Mouse (Mus musculus) intestine, postnatal 0 days (tissue): Measurements from ENCODE around the gene Ogg1. TPM values are rescaled to one million over a fixed set of nuclear protein-coding genes. Genes with fewer than 3 reads are reported as not detected.
A peak's percentile ranks its signal among the peaks of the same experiment; 100 is the strongest.

Source experiments
- ATAC-seq: fragments of 200-750 bp; cut with Nextera tagmentation; 2 replicates; pipeline ENCODE4 v1.8.0; 2017; ENCODE audit warnings: mild to moderate bottlenecking, moderate TSS enrichment, moderate library complexity
- H3K27ac ChIP-seq: fragments of 300-500 bp; sonication (generic); 2 replicates; pipeline ENCODE4 v1.5.1; 2014; ENCODE audit warnings: mild to moderate bottlenecking, low read depth, low read length, moderate library complexity
- H3K27me3 ChIP-seq: fragments of 300-500 bp; sonication (generic); replicated peaks from 2 replicates; pipeline ENCODE4 v1.6.1; 2014; ENCODE audit warnings: low read length, mixed read lengths; ENCODE audit not compliant: control insufficient read depth, insufficient read depth
- H3K36me3 ChIP-seq: fragments of 300-500 bp; sonication (generic); 2 replicates; pipeline ENCODE4 v1.6.1; 2014; ENCODE audit warnings: mild to moderate bottlenecking, moderate library complexity; ENCODE audit not compliant: control insufficient read depth, insufficient read depth
- H3K4me1 ChIP-seq: fragments of 300-500 bp; sonication (generic); replicated peaks from 2 replicates; pipeline ENCODE4 v1.6.1; 2014; ENCODE audit warnings: antibody characterized with exemption, low read length, mixed read lengths; ENCODE audit not compliant: control insufficient read depth, insufficient read depth
- H3K4me2 ChIP-seq: fragments of 300-500 bp; sonication (generic); replicated peaks from 2 replicates; pipeline ENCODE4 v1.6.1; 2014; ENCODE audit warnings: low read depth, mild to moderate bottlenecking, moderate library complexity
- H3K4me3 ChIP-seq: fragments of 300-500 bp; sonication (generic); 2 replicates; pipeline ENCODE4 v1.5.1; 2014; ENCODE audit warnings: low read depth, low read length
- H3K9ac ChIP-seq: fragments of 300-500 bp; sonication (generic); 2 replicates; pipeline ENCODE4 v1.6.1; 2014; ENCODE audit warnings: mild to moderate bottlenecking, low read depth, low read length
- H3K9me3 ChIP-seq: fragments of 300-500 bp; sonication (generic); 2 replicates; pipeline ENCODE4 v1.6.1; 2016; ENCODE audit warnings: mixed run types; ENCODE audit not compliant: control insufficient read depth
- CTCF ChIP-seq: sonication (generic); IDR thresholded peaks from 2 replicates; pipeline ENCODE4 v1.5.1; 2016; ENCODE audit warnings: low read depth, mild to moderate bottlenecking, control low read depth, antibody characterized with exemption, moderate library complexity
- WGBS: fragments of 180-500 bp; shearing (Covaris S2); extraction: QIAGEN DNeasy Blood & Tissue Kit; methylation state at CpG from one replicate; pipeline ENCODE4 v1.1.7; 2014; 5-methylcytosine and 5-hydroxymethylcytosine counted together
- polyA plus RNA-seq: library from polyadenylated mRNA; unstranded; fragments of >200 nt; fragmentation: Nextera tagmentation; extraction: Ambion mirVana; gene quantifications from 2 replicates; pipeline ENCODE4 v1.2.1, GENCODE M21; 2015

The Ogg1 gene
- polyA plus RNA-seq, 1 experiment from 2014 or later, result 9.7 TPM

GRCm38 (mm10) chr6:113370194-113370929 is 43.6 kb downstream of the Ogg1 start:
- H3K4me1 ChIP-seq, result no peaks in the 10 kb centered on the region
- no peaks in the 10 kb centered on the region for H3K9me3 ChIP-seq
- no peak overlapping the region for H3K9ac ChIP-seq
- TF ChIP-seq CTCF, result no peak
- WGBS, result 51% methylated on average over 20 of the region's 20 CpGs
- peak overlapping the region; percentile 55; the same call in 1 of the 2 replicates for H3K27ac ChIP-seq
- H3K4me2 ChIP-seq, result peak overlapping the region; percentile 25
- no peaks in the 10 kb centered on the region for H3K27me3 ChIP-seq
- H3K4me3 ChIP-seq, result no peak overlapping the region
- H3K36me3 ChIP-seq, result peaks cover 67% of the 10 kb centered on the region
- peak; percentile 70 for ATAC-seq

- 87% methylated on average over 4 of the region's 4 CpGs for WGBS
- H3K4me1 ChIP-seq, result no peaks in the 10 kb centered on the region
- no peak for TF ChIP-seq CTCF
- no peak overlapping the region for H3K4me2 ChIP-seq
- no peak overlapping the region for H3K27ac ChIP-seq
- H3K27me3 ChIP-seq, result no peaks in the 10 kb centered on the region
- no peaks in the 10 kb centered on the region for H3K9me3 ChIP-seq
- no peak overlapping the region for H3K4me3 ChIP-seq
- H3K36me3 ChIP-seq, result peaks cover 62% of the 10 kb centered on the region
- no peak overlapping the region for H3K9ac ChIP-seq
- no peak for ATAC-seq
Measured at GRCm38 (mm10) chr6:113373491-113373890, 46.7 kb downstream of the Ogg1 start.

GRCm38 (mm10) chr6:113377172-113377495 is 50.4 kb downstream of the Ogg1 start:
- 5% methylated on average over 7 of the region's 7 CpGs for WGBS
- Histone ChIP-seq H3K4me3 (peak overlapping the region; percentile 99), H3K9me3 (no peaks in the 10 kb centered on the region), H3K4me2 (peak overlapping the region; percentile 84), H3K27ac (peak overlapping the region; percentile 90), H3K36me3 (peaks cover 55% of the 10 kb centered on the region), H3K4me1 (no peaks in the 10 kb centered on the region), H3K9ac (peak overlapping the region; percentile 93), H3K27me3 (no peaks in the 10 kb centered on the region)
- no peak; the same call in 1 of the 2 replicates for TF ChIP-seq CTCF
- no peak for ATAC-seq

GRCm38 (mm10) chr6:113377496-113378385 is 51.0 kb downstream of the Ogg1 start, which contains the start of the genes Tada3 and Arpc4:
Gene Tada3 (minus strand): TSS chr6:113377883.
Gene Arpc4 (plus strand): TSS chr6:113378115.
- no peaks in the 10 kb centered on the region for H3K27me3 ChIP-seq
- peak; percentile 48; the same call in 1 of the 2 replicates for TF ChIP-seq CTCF
- under 1% methylated on average over 61 of the region's 61 CpGs for WGBS
- peak within 1 kb of the TSS; percentile 93 for H3K9ac ChIP-seq
- no peaks in the 10 kb centered on the region for H3K9me3 ChIP-seq
- peak within 1 kb of the TSS; percentile 90 for H3K27ac ChIP-seq
- ATAC-seq, result peak; percentile 96
- peak within 1 kb of the TSS; percentile 99 for H3K4me3 ChIP-seq
- H3K4me1 ChIP-seq, result no peaks in the 10 kb centered on the region
- H3K36me3 ChIP-seq, result peaks cover 53% of the 10 kb centered on the region
- peak within 1 kb of the TSS; percentile 84 for H3K4me2 ChIP-seq

GRCm38 (mm10) chr6:113379246-113379645 is 52.5 kb downstream of the Ogg1 start:
- Histone ChIP-seq H3K36me3 (peaks cover 55% of the 10 kb centered on the region), H3K9me3 (no peaks in the 10 kb centered on the region), H3K4me2 (peak overlapping the region; percentile 84), H3K4me1 (no peaks in the 10 kb centered on the region), H3K27me3 (no peaks in the 10 kb centered on the region), H3K9ac (no peak overlapping the region), H3K4me3 (peak overlapping the region; percentile 99), H3K27ac (no peak overlapping the region)
- 50% methylated on average over 6 of the region's 6 CpGs for WGBS
- ATAC-seq, result no peak
- no peak for TF ChIP-seq CTCF

GRCm38 (mm10) chr6:113380480-113380879 is 53.7 kb downstream of the Ogg1 start:
- Histone ChIP-seq H3K27me3 (no peaks in the 10 kb centered on the region), H3K4me2 (no peak overlapping the region), H3K4me1 (0 out of 2 replicates have a peak, but pooled peaks cover 3% of the 10 kb centered on the region), H3K9ac (no peak overlapping the region), H3K27ac (no peak overlapping the region; the same call in 1 of the 2 replicates), H3K9me3 (no peaks in the 10 kb centered on the region), H3K36me3 (peaks cover 56% of the 10 kb centered on the region), H3K4me3 (no peak overlapping the region)
- ATAC-seq, result no peak
- TF ChIP-seq CTCF, result peak; percentile 46
- WGBS, result 80% methylated on average over 11 of the region's 11 CpGs
